Mouse (Mus musculus): Measurements from ENCODE around the gene Dock1.

The Dock1 gene

GRCm38 (mm10) chr7:135134619-135135018, 464.2 kb downstream of the Dock1 start:
- in situ Hi-C loops (cut with MboI; ENCODE audit: low sequenced_read_pairs): no loop called here

- in situ Hi-C loops (cut with MboI; ENCODE audit: low sequenced_read_pairs): no loop called here
Observed at GRCm38 (mm10) chr7:135139153-135139612, 468.7 kb downstream of the Dock1 start.

- in situ Hi-C loops (cut with MboI; ENCODE audit: low sequenced_read_pairs): no loop called here
Observed at GRCm38 (mm10) chr7:135144731-135145130, 474.3 kb downstream of the Dock1 start.

- in situ Hi-C loops (cut with MboI; ENCODE audit: low sequenced_read_pairs): no loop called here
Observed at GRCm38 (mm10) chr7:135150926-135151325, 480.5 kb downstream of the Dock1 start.

GRCm38 (mm10) chr7:135157571-135157970, 487.1 kb downstream of the Dock1 start:
- in situ Hi-C loops (cut with MboI; ENCODE audit: low sequenced_read_pairs): no loop called here

GRCm38 (mm10) chr7:135158381-135158780, 487.9 kb downstream of the Dock1 start:
- in situ Hi-C loops (cut with MboI; ENCODE audit: low sequenced_read_pairs): no loop called here

- in situ Hi-C loops (cut with MboI; ENCODE audit: low sequenced_read_pairs): no loop called here
Observed at GRCm38 (mm10) chr7:135159606-135160005, 489.2 kb downstream of the Dock1 start.

- in situ Hi-C loops (cut with MboI; ENCODE audit: low sequenced_read_pairs): no loop called here
Observed at GRCm38 (mm10) chr7:135165155-135165554, 494.7 kb downstream of the Dock1 start.

- in situ Hi-C loops (cut with MboI; ENCODE audit: low sequenced_read_pairs): no loop called here
Observed at GRCm38 (mm10) chr7:135169936-135170335, 499.5 kb downstream of the Dock1 start.

GRCm38 (mm10) chr7:135172219-135172618, 501.8 kb downstream of the Dock1 start:
- in situ Hi-C loops (cut with MboI; ENCODE audit: low sequenced_read_pairs): no loop called here

GRCm38 (mm10) chr7:135194190-135194589, 523.7 kb downstream of the Dock1 start:
- in situ Hi-C loops (cut with MboI; ENCODE audit: low sequenced_read_pairs): no loop called here

- in situ Hi-C loops (cut with MboI; ENCODE audit: low sequenced_read_pairs): no loop called here
Observed at GRCm38 (mm10) chr7:135195631-135196030, 525.2 kb downstream of the Dock1 start.

- in situ Hi-C loops (cut with MboI; ENCODE audit: low sequenced_read_pairs): no loop called here
Observed at GRCm38 (mm10) chr7:135196828-135197227, 526.4 kb downstream of the Dock1 start.

GRCm38 (mm10) chr7:135203920-135204319, 533.5 kb downstream of the Dock1 start:
- in situ Hi-C loops (cut with MboI; ENCODE audit: low sequenced_read_pairs): no loop called here

GRCm38 (mm10) chr7:135205111-135205510, 534.7 kb downstream of the Dock1 start:
- in situ Hi-C loops (cut with MboI; ENCODE audit: low sequenced_read_pairs): no loop called here

GRCm38 (mm10) chr7:135208947-135209567, 538.6 kb downstream of the Dock1 start:
- in situ Hi-C loops (cut with MboI; ENCODE audit: low sequenced_read_pairs): no loop called here

- in situ Hi-C loops (cut with MboI; ENCODE audit: low sequenced_read_pairs): no loop called here
Observed at GRCm38 (mm10) chr7:135210296-135210695, 539.8 kb downstream of the Dock1 start.

GRCm38 (mm10) chr7:135210831-135211230, 540.4 kb downstream of the Dock1 start:
- in situ Hi-C loops (cut with MboI; ENCODE audit: low sequenced_read_pairs): no loop called here

GRCm38 (mm10) chr7:135212505-135212904, 542.1 kb downstream of the Dock1 start:
- in situ Hi-C loops (cut with MboI; ENCODE audit: low sequenced_read_pairs): no loop called here

GRCm38 (mm10) chr7:135221475-135221874, 551.0 kb downstream of the Dock1 start:
- in situ Hi-C loops (cut with MboI; ENCODE audit: low sequenced_read_pairs): no loop called here
